Mouse (Mus musculus) WW6 (cell line): ENCODE measurements around the gene Med10.

Source experiments
- DNase-seq: peaks from one replicate; pipeline ENCODE4 v3.0.0-alpha.2; 2013; ENCODE audit warnings: low read depth, low spot score

Med10 gene

GRCm38 (mm10) chr13:69830606-69831005 is 28.4 kb downstream of the Med10 start:
- DNase-seq = no peak

GRCm38 (mm10) chr13:69832578-69832977 is 30.4 kb downstream of the Med10 start:
- DNase-seq = no peak

- no peak for DNase-seq
Measured at GRCm38 (mm10) chr13:69833416-69833815, 31.2 kb downstream of the Med10 start.

- no peak for DNase-seq
Measured at GRCm38 (mm10) chr13:69845592-69845991, 43.4 kb downstream of the Med10 start.

GRCm38 (mm10) chr13:69849579-69849978 is 47.4 kb downstream of the Med10 start:
- no peak for DNase-seq

GRCm38 (mm10) chr13:69852313-69852712 is 50.1 kb downstream of the Med10 start:
- DNase-seq = peak; percentile 5

- DNase-seq = no peak
Measured at GRCm38 (mm10) chr13:69853425-69854043, 51.3 kb downstream of the Med10 start.

GRCm38 (mm10) chr13:69855941-69856340 is 53.7 kb downstream of the Med10 start:
- no peak for DNase-seq

- no peak for DNase-seq
Measured at GRCm38 (mm10) chr13:69862276-69862675, 60.1 kb downstream of the Med10 start.

GRCm38 (mm10) chr13:69864911-69865310 is 62.7 kb downstream of the Med10 start:
- no peak for DNase-seq
